Mouse (Mus musculus) lung, embryonic 14.5 days (tissue): ENCODE results near the gene Itm2b. TPM values are rescaled to one million over a fixed set of nuclear protein-coding genes. Genes with fewer than 3 reads are reported as not detected.

Source experiments
- ATAC-seq: fragments of 200-750 bp; cut with Nextera tagmentation; 2 replicates; pipeline ENCODE4 v1.8.0; 2017; ENCODE audit warnings: mild to moderate bottlenecking, moderate TSS enrichment, moderate library complexity; ENCODE audit not compliant: insufficient read depth
- DNase-seq: peaks from one replicate; pipeline ENCODE4 v3.0.0-alpha.2; 2015
- H3K27ac ChIP-seq: fragments of 300-500 bp; sonication (generic); 2 replicates; pipeline ENCODE4 v1.5.1; 2014; ENCODE audit warnings: low read depth, mild to moderate bottlenecking, moderate library complexity
- H3K27me3 ChIP-seq: fragments of 300-500 bp; sonication (generic); 2 replicates; pipeline ENCODE4 v1.6.1; 2014; ENCODE audit warnings: low read length, control low read depth; ENCODE audit not compliant: insufficient read depth
- H3K36me3 ChIP-seq: fragments of 300-500 bp; sonication (generic); 2 replicates; pipeline ENCODE4 v1.6.1; 2014; ENCODE audit warnings: control low read depth; ENCODE audit not compliant: insufficient read depth
- H3K4me1 ChIP-seq: fragments of 300-500 bp; sonication (generic); 2 replicates; pipeline ENCODE4 v1.6.1; 2014; ENCODE audit warnings: antibody characterized with exemption, control low read depth; ENCODE audit not compliant: insufficient read depth
- H3K4me2 ChIP-seq: fragments of 300-500 bp; sonication (generic); 2 replicates; pipeline ENCODE4 v1.6.1; 2014; ENCODE audit warnings: mild to moderate bottlenecking
- H3K4me3 ChIP-seq: fragments of 300-500 bp; sonication (generic); 2 replicates; pipeline ENCODE4 v1.5.1; 2014; ENCODE audit warnings: low read depth, low read length
- H3K9ac ChIP-seq: fragments of 300-500 bp; sonication (generic); 2 replicates; pipeline ENCODE4 v1.6.1; 2014
- H3K9me3 ChIP-seq: fragments of 300-500 bp; sonication (generic); 2 replicates; pipeline ENCODE4 v1.6.1; 2016; ENCODE audit warnings: low read depth, low read length, control low read depth
- CTCF ChIP-seq: IDR thresholded peaks from 2 replicates; pipeline ENCODE4 v1.5.1; 2016; ENCODE audit warnings: antibody characterized with exemption, low read depth
- whole genome bisulfite sequencing: fragments of 180-500 bp; shearing (Covaris S2); extraction: QIAGEN DNeasy Blood & Tissue Kit; methylation state at CpG from one replicate; pipeline ENCODE4 v1.1.7; 2014; 5-methylcytosine and 5-hydroxymethylcytosine counted together
- polyA plus RNA-seq: library from polyadenylated mRNA; unstranded; fragments of >200 nt; fragmentation: Nextera tagmentation; extraction: Ambion mirVana; gene quantifications from 2 replicates; pipeline ENCODE4 v1.2.1, GENCODE M21; 2014

Gene Itm2b
- polyA plus RNA-seq, 1 experiment from 2014 or later: 630 TPM

- no peak overlapping the region for H3K4me2 ChIP-seq
- ATAC-seq (no peak), DNase-seq (no peak)
- no peaks in the 10 kb centered on the region; the same call in 1 of the 2 replicates for H3K4me1 ChIP-seq
- no peaks in the 10 kb centered on the region for H3K27me3 ChIP-seq
- no peaks in the 10 kb centered on the region for H3K9me3 ChIP-seq
- H3K36me3 ChIP-seq: peaks cover 33% of the 10 kb centered on the region
- H3K27ac ChIP-seq: no peak overlapping the region
- no peak overlapping the region for H3K4me3 ChIP-seq
- no peak for TF ChIP-seq CTCF
- no peak overlapping the region for H3K9ac ChIP-seq
- 89% methylated on average over 8 of the region's 8 CpGs for WGBS
Measured at GRCm38 (mm10) chr14:73375445-73375844, 9.6 kb downstream of the Itm2b start.

DNA sequence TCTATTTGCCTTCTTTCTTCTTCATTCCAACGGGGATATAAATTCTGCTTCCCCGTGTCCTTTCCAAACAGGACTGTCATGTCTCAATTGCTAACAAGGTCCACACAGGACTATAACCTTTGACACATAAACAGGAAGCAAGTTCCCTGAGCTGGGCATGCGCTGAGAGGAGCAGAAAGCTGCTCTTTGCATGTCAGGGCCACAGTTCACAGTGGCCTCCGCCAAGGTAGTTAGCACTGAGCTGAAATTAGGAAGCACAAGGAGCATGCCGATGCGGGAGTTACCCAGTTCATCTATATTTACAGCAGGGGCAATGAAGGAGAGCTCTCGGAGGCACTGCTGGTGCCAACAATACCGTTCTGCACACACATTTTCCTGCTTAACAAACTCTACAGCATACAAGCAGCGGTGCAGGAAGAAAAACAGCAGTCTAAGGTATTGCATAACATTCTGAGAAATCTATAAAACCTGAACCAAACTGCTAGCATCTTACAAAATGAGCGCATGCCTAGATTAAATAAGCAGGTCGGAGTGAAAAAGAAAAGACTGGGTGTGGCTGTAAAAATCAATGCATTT lies 10.7 kb downstream of the Itm2b start:
- 60% methylated on average over 11 of the region's 11 CpGs for WGBS
- TF ChIP-seq CTCF: no peak
- no peak overlapping the region for H3K9ac ChIP-seq
- H3K27me3 ChIP-seq: no peaks in the 10 kb centered on the region
- ATAC-seq (no peak), DNase-seq (no peak)
- H3K27ac ChIP-seq: no peak overlapping the region
- H3K4me2 ChIP-seq: no peak overlapping the region
- H3K4me1 ChIP-seq: no peaks in the 10 kb centered on the region; the same call in 1 of the 2 replicates
- H3K9me3 ChIP-seq: no peaks in the 10 kb centered on the region
- peaks cover 34% of the 10 kb centered on the region for H3K36me3 ChIP-seq
- no peak overlapping the region for H3K4me3 ChIP-seq

DNA sequence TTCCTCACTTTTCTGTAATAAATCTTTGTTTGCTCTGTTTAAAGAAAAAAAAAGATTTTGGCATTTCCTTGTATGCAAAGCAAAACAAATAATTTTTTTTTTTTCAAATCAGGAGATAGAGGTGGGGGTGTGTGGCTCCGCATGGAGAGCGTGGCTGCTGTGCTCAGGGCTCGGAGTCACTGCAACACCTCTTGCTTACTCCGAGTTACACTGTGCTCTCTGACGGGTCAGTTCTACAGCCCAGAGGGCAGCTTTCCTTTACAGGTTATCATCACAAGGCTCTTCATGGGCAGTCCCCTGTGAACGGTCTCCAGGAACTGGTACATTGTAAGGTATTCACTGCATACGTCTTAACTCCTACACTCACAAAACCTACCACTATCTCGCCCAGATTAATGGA lies 11.5 kb downstream of the Itm2b start:
- TF ChIP-seq CTCF: no peak
- H3K9me3 ChIP-seq: no peaks in the 10 kb centered on the region
- no peak overlapping the region for H3K27ac ChIP-seq
- DNase-seq (no peak), ATAC-seq (no peak)
- no peak overlapping the region for H3K4me3 ChIP-seq
- H3K4me1 ChIP-seq: no peaks in the 10 kb centered on the region; the same call in 1 of the 2 replicates
- H3K9ac ChIP-seq: no peak overlapping the region
- H3K4me2 ChIP-seq: no peak overlapping the region
- H3K27me3 ChIP-seq: no peaks in the 10 kb centered on the region
- peaks cover 33% of the 10 kb centered on the region for H3K36me3 ChIP-seq
- WGBS: 51% methylated on average over 8 of the region's 8 CpGs

GRCm38 (mm10) chr14:73372990-73373389 lies 12.1 kb downstream of the Itm2b start:
- no peaks in the 10 kb centered on the region for H3K27me3 ChIP-seq
- DNase-seq (no peak), ATAC-seq (no peak)
- H3K9me3 ChIP-seq: no peaks in the 10 kb centered on the region
- H3K9ac ChIP-seq: no peak overlapping the region
- H3K36me3 ChIP-seq: peaks cover 33% of the 10 kb centered on the region
- no peak overlapping the region for H3K4me3 ChIP-seq
- WGBS: 82% methylated on average over 4 of the region's 4 CpGs
- no peak overlapping the region for H3K27ac ChIP-seq
- no peak for TF ChIP-seq CTCF
- no peak overlapping the region for H3K4me2 ChIP-seq
- H3K4me1 ChIP-seq: no peaks in the 10 kb centered on the region; the same call in 1 of the 2 replicates

DNA sequence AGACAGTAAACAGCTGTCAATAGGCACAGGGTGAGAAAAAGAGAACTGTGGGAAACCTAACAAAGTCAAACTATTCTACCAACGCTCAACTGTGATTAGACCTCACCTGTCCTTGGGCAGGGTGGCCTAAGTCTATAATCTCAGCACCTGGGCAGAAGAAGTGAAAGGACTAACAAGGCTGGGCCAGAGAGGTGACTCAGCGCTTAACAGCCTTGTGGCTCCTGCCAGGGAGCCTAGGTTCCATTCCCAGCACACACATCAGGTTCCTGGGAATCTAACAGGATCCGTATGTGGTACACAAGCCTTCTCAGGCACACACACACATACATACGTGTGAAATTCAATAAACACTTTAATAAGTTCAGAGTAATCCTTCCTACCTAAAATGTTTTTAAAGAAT lies 13.5 kb downstream of the Itm2b start:
- H3K36me3 ChIP-seq: peaks cover 43% of the 10 kb centered on the region
- WGBS: 75% methylated on average over 4 of the region's 4 CpGs
- no peak for TF ChIP-seq CTCF
- H3K9ac ChIP-seq: no peak overlapping the region
- H3K27ac ChIP-seq: no peak overlapping the region
- no peaks in the 10 kb centered on the region for H3K27me3 ChIP-seq
- H3K9me3 ChIP-seq: no peaks in the 10 kb centered on the region
- no peak for ATAC-seq
- DNase-seq: no peak
- H3K4me2 ChIP-seq: no peak overlapping the region
- H3K4me3 ChIP-seq: no peak overlapping the region
- H3K4me1 ChIP-seq: no peaks in the 10 kb centered on the region; the same call in 1 of the 2 replicates

DNA sequence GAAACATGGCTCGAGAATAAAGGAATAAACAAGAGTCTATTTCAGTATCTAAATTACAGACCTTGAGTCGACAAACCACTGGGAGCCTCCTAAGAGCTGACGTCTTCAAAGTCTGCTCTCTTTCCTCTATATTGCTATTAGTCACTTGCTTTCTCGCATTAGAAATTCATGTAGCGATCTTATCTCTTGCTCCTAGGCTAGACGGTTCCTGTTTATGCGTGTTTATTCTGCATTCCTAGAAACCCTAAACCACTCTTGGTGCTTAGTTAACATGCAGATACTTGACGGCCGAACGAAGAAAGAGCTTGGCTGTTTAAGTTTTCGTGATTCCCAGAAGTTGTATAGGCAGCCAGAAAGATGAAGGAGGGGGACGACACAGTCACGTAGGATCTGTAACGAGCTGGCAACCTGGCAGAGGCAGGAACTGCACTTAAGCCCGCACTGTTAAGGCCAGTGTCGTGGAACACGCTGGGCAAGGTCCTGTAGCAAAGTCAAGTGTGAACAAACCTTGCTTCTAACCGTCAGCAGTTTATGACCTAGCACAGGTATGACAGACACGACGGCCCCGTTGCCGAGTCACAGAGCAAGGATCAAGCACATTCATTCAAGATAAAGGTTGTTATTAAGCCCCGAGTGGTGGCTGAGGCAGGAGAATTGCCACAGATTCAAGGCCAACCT lies 14.3 kb downstream of the Itm2b start:
- Histone ChIP-seq H3K4me1 (no peaks in the 10 kb centered on the region; the same call in 1 of the 2 replicates), H3K27me3 (no peaks in the 10 kb centered on the region), H3K9me3 (no peaks in the 10 kb centered on the region), H3K4me3 (no peak overlapping the region), H3K4me2 (no peak overlapping the region), H3K9ac (no peak overlapping the region), H3K27ac (no peak overlapping the region), H3K36me3 (peaks cover 50% of the 10 kb centered on the region)
- TF ChIP-seq CTCF: no peak
- 75% methylated on average over 23 of the region's 23 CpGs for WGBS
- ATAC-seq: no peak
- DNase-seq: no peak

- DNase-seq (no peak), ATAC-seq (no peak)
- H3K27ac ChIP-seq: no peak overlapping the region
- H3K4me3 ChIP-seq: no peak overlapping the region
- no peak for TF ChIP-seq CTCF
- peaks cover 57% of the 10 kb centered on the region for H3K36me3 ChIP-seq
- no peaks in the 10 kb centered on the region for H3K9me3 ChIP-seq
- H3K27me3 ChIP-seq: no peaks in the 10 kb centered on the region
- H3K4me2 ChIP-seq: no peak overlapping the region
- 70% methylated on average over 11 of the region's 11 CpGs for WGBS
- H3K9ac ChIP-seq: no peak overlapping the region
- no peaks in the 10 kb centered on the region; the same call in 1 of the 2 replicates for H3K4me1 ChIP-seq
Measured at GRCm38 (mm10) chr14:73370078-73370670, 14.9 kb downstream of the Itm2b start.
